Mouse (Mus musculus) thymus, postnatal 36 days (tissue): ENCODE measurements around the gene Dhdh.

ENCODE experiments used
- DNase-seq, 2 experiments: peaks; one replicate each; pipeline ENCODE4 v3.0.0; 2022; ENCODE audit warnings: mixed read lengths in 2 of 2

Dhdh gene

GRCm38 (mm10) chr7:45449974-45450373 is 38.6 kb downstream of the Dhdh start:
- no peak for DNase-seq

GRCm38 (mm10) chr7:45447325-45447990 is 41.1 kb downstream of the Dhdh start:
- peak in 1 of 2 experiments; percentile 17 for DNase-seq

- no peak for DNase-seq
Observed at GRCm38 (mm10) chr7:45446589-45446988, 42.0 kb downstream of the Dhdh start.

- no peak for DNase-seq
Observed at GRCm38 (mm10) chr7:45443526-45444420, 44.8 kb downstream of the Dhdh start.

GRCm38 (mm10) chr7:45437521-45438276 is 50.9 kb downstream of the Dhdh start, which contains the start of gene Ruvbl2:
TSS of gene Ruvbl2 (minus strand) at chr7:45438096.
- DNase-seq: peak; percentile 22 to 42

GRCm38 (mm10) chr7:45437046-45437445 is 51.6 kb downstream of the Dhdh start:
- no peak for DNase-seq

GRCm38 (mm10) chr7:45436444-45436843 is 52.2 kb downstream of the Dhdh start:
- no peak for DNase-seq

GRCm38 (mm10) chr7:45435038-45435437 is 53.6 kb downstream of the Dhdh start:
- DNase-seq: no peak

GRCm38 (mm10) chr7:45434203-45435015 is 54.2 kb downstream of the Dhdh start, which contains the start of gene Gys1:
TSS of gene Gys1 (plus strand) at chr7:45434844.
- DNase-seq: peak; percentile 100

- no peak for DNase-seq
Observed at GRCm38 (mm10) chr7:45433835-45434202, 54.8 kb downstream of the Dhdh start.

GRCm38 (mm10) chr7:45426556-45426955 is 62.0 kb downstream of the Dhdh start:
- DNase-seq: no peak

- DNase-seq: no peak
Observed at GRCm38 (mm10) chr7:45421194-45421593, 67.4 kb downstream of the Dhdh start.
